Mouse (Mus musculus): ENCODE results near the gene Gm16867. TPM values are rescaled to one million over a fixed set of nuclear protein-coding genes. Genes with fewer than 3 reads are reported as not detected.
"Not testable (repeated sequence)": the region's sequence is repeated elsewhere in the genome, so short reads cannot be mapped to it uniquely, and the experiment has no call there.

The Gm16867 gene
- polyA plus RNA-seq, 1 experiment from 2014 or later, result not detected

DNA sequence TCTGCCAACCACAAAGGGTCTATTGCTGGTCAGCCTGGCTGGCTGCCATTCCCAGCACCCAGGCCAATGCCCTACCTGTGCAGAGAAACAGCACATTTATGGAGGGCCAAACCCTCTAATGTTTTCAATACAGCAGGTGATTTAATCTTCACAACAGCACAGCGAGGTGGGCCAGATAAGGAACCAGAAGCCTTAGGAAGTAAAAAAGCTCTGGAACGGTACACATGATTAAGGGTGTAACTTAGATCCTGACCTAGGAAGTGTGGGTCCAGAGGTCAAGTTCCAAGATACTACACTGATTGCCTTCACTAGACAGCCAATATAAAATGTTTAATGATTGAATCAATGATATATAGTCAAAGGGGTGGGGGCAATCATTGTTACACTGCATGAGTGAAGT, 17.6 kb upstream of the Gm16867 start:
- not testable (repeated sequence) for H3K27ac ChIP-seq (ENCODE audit: low read depth, low read length); ATAC-seq (replicated peaks; ENCODE audit: low FRiP score); H3K4me1 ChIP-seq (replicated peaks; ENCODE audit: control insufficient read depth, insufficient read depth, low read length); H3K36me3 ChIP-seq (ENCODE audit: control insufficient read depth, insufficient read depth, low read length); H3K4me2 ChIP-seq; H3K27me3 ChIP-seq (replicated peaks; ENCODE audit: control insufficient read depth, insufficient read depth, low read length); H3K4me3 ChIP-seq (ENCODE audit: low read depth, low read length); DNase-seq (ENCODE audit: low spot score); H3K9me3 ChIP-seq (ENCODE audit: control insufficient read depth, low read length); H3K9ac ChIP-seq (ENCODE audit: low read depth, low read length)
- WGBS, result no CpG with 5 or more reads among the region's 2 CpGs

DNA sequence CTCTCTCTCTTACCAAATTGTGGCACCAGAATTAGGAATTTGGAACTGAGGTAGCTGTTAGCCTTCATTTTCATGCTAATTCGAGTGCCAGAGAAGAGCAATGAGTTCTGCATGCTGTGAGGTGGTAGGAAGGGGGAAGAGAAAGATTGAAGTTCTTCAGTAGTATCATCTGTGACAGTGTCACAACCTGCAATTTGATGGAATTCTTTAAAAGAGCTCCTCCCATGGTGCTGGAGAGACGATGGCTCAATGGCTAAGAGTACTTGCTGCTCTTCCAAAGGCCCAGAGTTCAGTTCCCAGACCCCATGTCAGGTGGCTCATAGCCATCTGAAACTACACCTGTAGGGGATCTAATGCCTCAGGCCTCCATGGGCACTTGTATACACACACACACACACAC, 9.3 kb upstream of the Gm16867 start, which contains the start of gene Gm27179:
TSS of gene Gm27179 (minus strand) at position 101 of the 400 bp plus-strand sequence.
- not testable (repeated sequence) for ATAC-seq (replicated peaks; ENCODE audit: low FRiP score)
- no CpG with 5 or more reads among the region's 2 CpGs for WGBS

DNA sequence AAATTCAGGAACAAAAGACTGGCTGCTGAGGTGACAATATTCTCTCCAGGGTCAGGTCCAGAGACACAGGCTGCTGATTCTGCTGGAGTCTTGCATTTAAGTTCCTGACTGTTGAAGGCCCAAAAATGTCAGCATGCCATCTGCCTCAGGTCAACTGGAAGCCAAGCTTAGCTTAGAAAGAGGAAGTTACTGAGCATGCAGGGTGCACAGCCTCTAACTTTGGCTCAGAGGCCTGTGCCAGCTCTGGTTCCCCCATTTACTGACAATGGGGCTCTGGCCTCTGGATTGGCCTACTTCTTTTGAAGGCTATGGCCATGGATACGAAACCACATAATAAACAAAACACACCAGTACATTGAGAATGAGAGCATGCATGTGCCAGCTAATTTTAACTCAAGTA, 3.8 kb upstream of the Gm16867 start:
- DNase-seq (ENCODE audit: low spot score); H3K27ac ChIP-seq (ENCODE audit: low read depth, low read length); H3K27me3 ChIP-seq (replicated peaks; ENCODE audit: control insufficient read depth, insufficient read depth, low read length); H3K4me1 ChIP-seq (replicated peaks; ENCODE audit: control insufficient read depth, insufficient read depth, low read length); H3K4me2 ChIP-seq; H3K4me3 ChIP-seq (ENCODE audit: low read depth, low read length); ATAC-seq (replicated peaks; ENCODE audit: low FRiP score); H3K36me3 ChIP-seq (ENCODE audit: control insufficient read depth, insufficient read depth, low read length); H3K9me3 ChIP-seq (ENCODE audit: control insufficient read depth, low read length); H3K9ac ChIP-seq (ENCODE audit: low read depth, low read length): not testable (repeated sequence)
- no CpG with 5 or more reads among the region's 1 CpGs for WGBS

More for the DNA sequence above, 9.3 kb upstream of the Gm16867 start, which contains the start of gene Gm27179:
- not testable (repeated sequence) for H3K4me2 ChIP-seq; H3K9ac ChIP-seq (ENCODE audit: low read depth, low read length); DNase-seq (ENCODE audit: low spot score); H3K4me1 ChIP-seq (replicated peaks; ENCODE audit: control insufficient read depth, insufficient read depth, low read length); H3K27ac ChIP-seq (ENCODE audit: low read depth, low read length); H3K4me3 ChIP-seq (ENCODE audit: low read depth, low read length); H3K9me3 ChIP-seq (ENCODE audit: control insufficient read depth, low read length); H3K27me3 ChIP-seq (replicated peaks; ENCODE audit: control insufficient read depth, insufficient read depth, low read length); H3K36me3 ChIP-seq (ENCODE audit: control insufficient read depth, insufficient read depth, low read length)

DNA sequence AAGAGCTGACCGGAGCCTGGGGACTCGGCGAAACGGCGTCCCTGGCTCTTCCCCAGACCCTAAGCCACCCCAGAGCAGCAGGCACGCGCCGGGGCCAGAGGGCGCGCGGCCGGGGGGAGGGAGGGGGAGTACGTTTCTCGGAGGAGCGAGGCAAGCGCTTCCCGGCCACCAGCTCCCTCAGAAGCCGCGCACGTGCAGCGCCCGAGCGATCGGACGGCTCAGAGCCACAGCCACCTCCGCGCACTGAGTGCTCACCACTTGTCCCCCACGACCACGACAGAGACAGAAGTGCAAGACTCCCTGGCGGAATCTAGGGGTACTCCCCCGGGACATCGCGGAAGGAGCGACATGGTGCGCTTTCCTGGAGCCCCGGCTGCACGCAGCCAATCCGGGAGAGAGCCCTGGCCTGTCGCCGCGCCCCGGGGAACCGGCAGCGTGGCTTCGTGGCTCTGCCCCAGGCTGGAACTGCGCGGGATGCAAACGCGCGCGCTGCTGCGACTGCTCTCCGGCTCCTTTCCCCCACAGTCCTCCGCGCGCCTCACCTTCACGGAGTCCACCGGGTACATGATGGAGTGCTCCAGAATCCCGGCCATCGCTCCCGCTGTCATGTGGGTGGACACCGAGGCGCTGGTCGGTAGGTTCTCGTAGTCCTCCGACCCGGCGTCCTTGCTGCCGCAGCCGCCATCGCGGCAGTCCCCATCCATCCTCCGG, 567 bp downstream of the Gm16867 start:
- H3K4me2 ChIP-seq; ATAC-seq (replicated peaks; ENCODE audit: low FRiP score): not testable (repeated sequence)
- WGBS, result no CpG with 5 or more reads among the region's 73 CpGs

DNA sequence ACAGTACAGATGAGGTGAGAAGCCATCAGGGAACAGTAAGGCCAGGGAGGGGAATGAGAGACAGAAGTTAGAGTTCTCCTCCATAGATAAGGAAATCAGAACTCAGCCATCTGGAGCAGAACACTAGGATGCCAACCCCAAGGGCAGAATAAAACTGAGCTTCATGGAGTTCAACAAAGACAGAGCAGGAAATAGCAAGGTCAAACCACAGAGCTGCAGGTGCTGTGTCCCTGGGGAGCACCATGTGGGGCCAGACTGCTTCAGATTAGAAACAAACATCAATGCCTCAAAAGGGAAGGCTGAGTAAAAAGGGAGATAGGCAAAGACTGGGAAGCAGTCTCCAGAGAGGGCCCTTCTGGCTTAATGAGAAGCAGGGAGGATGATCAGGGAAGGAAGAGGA, 6.9 kb downstream of the Gm16867 start:
- H3K27me3 ChIP-seq (replicated peaks; ENCODE audit: control insufficient read depth, insufficient read depth, low read length); H3K4me1 ChIP-seq (replicated peaks; ENCODE audit: control insufficient read depth, insufficient read depth, low read length); H3K27ac ChIP-seq (ENCODE audit: low read depth, low read length); H3K4me3 ChIP-seq (ENCODE audit: low read depth, low read length); H3K36me3 ChIP-seq (ENCODE audit: control insufficient read depth, insufficient read depth, low read length); H3K9me3 ChIP-seq (ENCODE audit: control insufficient read depth, low read length); DNase-seq (ENCODE audit: low spot score); ATAC-seq (replicated peaks; ENCODE audit: low FRiP score); H3K9ac ChIP-seq (ENCODE audit: low read depth, low read length); H3K4me2 ChIP-seq: not testable (repeated sequence)

More for the DNA sequence above, 567 bp downstream of the Gm16867 start:
- H3K9me3 ChIP-seq (ENCODE audit: control insufficient read depth, low read length); H3K27ac ChIP-seq (ENCODE audit: low read depth, low read length); H3K36me3 ChIP-seq (ENCODE audit: control insufficient read depth, insufficient read depth, low read length); DNase-seq (ENCODE audit: low spot score); H3K9ac ChIP-seq (ENCODE audit: low read depth, low read length); H3K4me1 ChIP-seq (replicated peaks; ENCODE audit: control insufficient read depth, insufficient read depth, low read length); H3K27me3 ChIP-seq (replicated peaks; ENCODE audit: control insufficient read depth, insufficient read depth, low read length); H3K4me3 ChIP-seq (ENCODE audit: low read depth, low read length): not testable (repeated sequence)

DNA sequence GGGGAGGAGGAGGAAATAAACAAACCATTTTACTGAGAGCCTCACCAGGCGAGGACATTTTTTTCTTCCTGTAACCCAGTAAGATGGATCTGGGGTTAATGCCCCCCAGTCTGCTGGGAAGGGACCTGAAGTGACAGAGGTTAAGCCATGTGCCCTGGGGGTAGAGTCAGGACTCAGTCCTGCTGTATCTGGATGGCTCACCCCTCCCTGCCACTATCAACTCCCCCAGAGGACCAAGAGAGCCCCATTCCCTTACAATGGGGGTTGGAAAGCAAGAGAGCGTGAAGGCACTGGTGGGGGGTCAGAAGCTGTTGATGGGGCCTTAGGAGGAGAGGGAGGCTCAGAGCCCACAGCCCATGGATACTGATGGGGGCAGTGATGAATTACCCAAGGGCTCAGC, 8.2 kb downstream of the Gm16867 start:
- H3K27ac ChIP-seq (ENCODE audit: low read depth, low read length); DNase-seq (ENCODE audit: low spot score); H3K4me1 ChIP-seq (replicated peaks; ENCODE audit: control insufficient read depth, insufficient read depth, low read length); H3K9me3 ChIP-seq (ENCODE audit: control insufficient read depth, low read length); H3K4me2 ChIP-seq; H3K27me3 ChIP-seq (replicated peaks; ENCODE audit: control insufficient read depth, insufficient read depth, low read length); H3K4me3 ChIP-seq (ENCODE audit: low read depth, low read length); H3K36me3 ChIP-seq (ENCODE audit: control insufficient read depth, insufficient read depth, low read length); H3K9ac ChIP-seq (ENCODE audit: low read depth, low read length): not testable (repeated sequence)
- no CpG with 5 or more reads among the region's 2 CpGs for WGBS
- peak; percentile 58; the same call in 1 of the 2 replicates for ATAC-seq (replicated peaks; ENCODE audit: low FRiP score)

DNA sequence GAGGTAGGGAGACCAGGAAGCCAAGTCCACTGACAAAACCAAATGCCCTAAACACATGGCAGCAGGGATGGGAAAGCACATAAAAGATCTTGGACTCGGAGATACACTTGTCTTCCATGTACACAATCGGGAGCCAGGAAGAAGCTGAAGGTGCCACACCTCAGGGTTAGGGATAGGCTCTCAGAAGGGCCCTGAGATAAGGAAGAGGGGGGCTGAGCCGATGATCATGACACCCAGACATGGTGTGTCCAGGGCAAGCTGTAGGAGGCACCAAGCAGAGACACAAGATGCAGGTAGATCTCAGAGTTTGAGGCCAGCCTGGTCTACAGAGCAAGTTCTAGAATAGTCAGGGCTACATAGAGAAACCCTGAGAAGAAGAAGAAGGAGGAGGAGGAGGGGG, 8.6 kb downstream of the Gm16867 start:
- not testable (repeated sequence) for H3K27ac ChIP-seq (ENCODE audit: low read depth, low read length); H3K4me2 ChIP-seq; H3K4me1 ChIP-seq (replicated peaks; ENCODE audit: control insufficient read depth, insufficient read depth, low read length); H3K4me3 ChIP-seq (ENCODE audit: low read depth, low read length); H3K36me3 ChIP-seq (ENCODE audit: control insufficient read depth, insufficient read depth, low read length); DNase-seq (ENCODE audit: low spot score); H3K9ac ChIP-seq (ENCODE audit: low read depth, low read length); H3K27me3 ChIP-seq (replicated peaks; ENCODE audit: control insufficient read depth, insufficient read depth, low read length); H3K9me3 ChIP-seq (ENCODE audit: control insufficient read depth, low read length)
- WGBS, result no CpG with 5 or more reads among the region's 3 CpGs
- peak; percentile 81 for ATAC-seq (replicated peaks; ENCODE audit: low FRiP score)

DNA sequence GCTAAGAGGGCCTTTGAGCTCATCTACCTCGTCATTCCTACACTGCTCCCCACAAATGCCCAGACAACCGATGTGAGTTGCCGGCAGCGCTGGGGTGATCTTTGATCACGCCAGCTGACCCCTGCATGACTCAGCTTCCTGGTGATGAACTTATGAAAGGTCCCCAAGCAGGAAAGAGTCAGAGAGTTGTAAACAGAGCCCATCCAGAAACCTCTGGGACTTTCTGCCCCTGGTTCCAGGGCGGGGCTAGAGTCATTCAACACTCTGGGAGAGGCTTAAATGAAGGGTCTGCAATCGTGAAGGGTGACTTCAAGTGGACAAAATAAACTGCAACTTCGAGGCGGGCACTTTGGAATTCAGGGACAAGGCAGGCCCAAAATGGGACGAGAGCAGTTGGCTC, 15.2 kb downstream of the Gm16867 start:
- not testable (repeated sequence) for H3K36me3 ChIP-seq (ENCODE audit: control insufficient read depth, insufficient read depth, low read length); H3K9ac ChIP-seq (ENCODE audit: low read depth, low read length); H3K4me2 ChIP-seq; H3K27ac ChIP-seq (ENCODE audit: low read depth, low read length); DNase-seq (ENCODE audit: low spot score); H3K4me1 ChIP-seq (replicated peaks; ENCODE audit: control insufficient read depth, insufficient read depth, low read length); H3K4me3 ChIP-seq (ENCODE audit: low read depth, low read length); ATAC-seq (replicated peaks; ENCODE audit: low FRiP score); H3K9me3 ChIP-seq (ENCODE audit: control insufficient read depth, low read length); H3K27me3 ChIP-seq (replicated peaks; ENCODE audit: control insufficient read depth, insufficient read depth, low read length)
- WGBS, result no CpG with 5 or more reads among the region's 10 CpGs

DNA sequence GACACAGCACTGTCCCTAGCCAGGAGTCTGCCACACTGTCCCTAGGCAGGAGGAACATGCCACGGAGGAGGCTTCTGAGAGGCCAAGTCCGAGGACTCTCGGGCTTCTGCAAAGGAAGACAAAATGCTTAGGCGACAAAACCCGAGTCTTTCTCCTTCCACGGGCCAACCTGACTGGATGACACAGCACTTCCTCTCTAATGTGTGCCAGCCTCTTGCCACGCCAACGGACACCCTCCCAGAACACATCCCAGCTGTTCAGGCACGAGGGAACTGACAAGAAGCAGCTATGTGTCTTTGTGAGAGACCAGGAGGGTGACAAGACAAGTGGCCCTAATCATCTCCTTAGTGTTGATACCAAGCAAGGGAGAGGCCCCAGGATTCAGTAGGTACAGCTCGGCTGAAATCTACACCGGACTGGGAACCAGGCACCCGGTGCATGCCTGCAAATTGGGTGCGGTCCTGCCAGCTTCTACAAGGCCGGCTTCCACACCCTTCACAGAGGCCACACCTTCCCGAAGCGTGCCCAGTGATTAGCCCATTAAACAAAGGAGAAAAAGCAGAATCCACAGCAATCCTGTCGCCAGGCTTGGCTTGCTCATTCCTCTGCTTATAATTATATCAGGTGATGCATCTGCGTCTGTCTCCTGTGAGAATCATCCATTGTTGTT, 17.6 kb downstream of the Gm16867 start:
- not testable (repeated sequence) for H3K27ac ChIP-seq (ENCODE audit: low read depth, low read length); H3K36me3 ChIP-seq (ENCODE audit: control insufficient read depth, insufficient read depth, low read length); H3K4me3 ChIP-seq (ENCODE audit: low read depth, low read length); H3K4me1 ChIP-seq (replicated peaks; ENCODE audit: control insufficient read depth, insufficient read depth, low read length); H3K9ac ChIP-seq (ENCODE audit: low read depth, low read length); DNase-seq (ENCODE audit: low spot score); H3K27me3 ChIP-seq (replicated peaks; ENCODE audit: control insufficient read depth, insufficient read depth, low read length); H3K4me2 ChIP-seq; H3K9me3 ChIP-seq (ENCODE audit: control insufficient read depth, low read length)
- ATAC-seq (replicated peaks; ENCODE audit: low FRiP score), result peak; percentile 67
- no CpG with 5 or more reads among the region's 18 CpGs for WGBS

Measured in liver, embryonic 11.5 days (tissue).